Mouse (Mus musculus) mature B cell (primary cell): ENCODE data around the gene Ftsj3.
"Not testable (repeated sequence)": the region's sequence is repeated elsewhere in the genome, so short reads cannot be mapped to it uniquely, and the experiment has no call there.

Source experiments
- in situ Hi-C: fragments of 300-500 bp; cut with MboI; formaldehyde crosslinking; loops from 2 replicates; pipeline ENCODE4 v1.14.3; 2019

The Ftsj3 gene

DNA sequence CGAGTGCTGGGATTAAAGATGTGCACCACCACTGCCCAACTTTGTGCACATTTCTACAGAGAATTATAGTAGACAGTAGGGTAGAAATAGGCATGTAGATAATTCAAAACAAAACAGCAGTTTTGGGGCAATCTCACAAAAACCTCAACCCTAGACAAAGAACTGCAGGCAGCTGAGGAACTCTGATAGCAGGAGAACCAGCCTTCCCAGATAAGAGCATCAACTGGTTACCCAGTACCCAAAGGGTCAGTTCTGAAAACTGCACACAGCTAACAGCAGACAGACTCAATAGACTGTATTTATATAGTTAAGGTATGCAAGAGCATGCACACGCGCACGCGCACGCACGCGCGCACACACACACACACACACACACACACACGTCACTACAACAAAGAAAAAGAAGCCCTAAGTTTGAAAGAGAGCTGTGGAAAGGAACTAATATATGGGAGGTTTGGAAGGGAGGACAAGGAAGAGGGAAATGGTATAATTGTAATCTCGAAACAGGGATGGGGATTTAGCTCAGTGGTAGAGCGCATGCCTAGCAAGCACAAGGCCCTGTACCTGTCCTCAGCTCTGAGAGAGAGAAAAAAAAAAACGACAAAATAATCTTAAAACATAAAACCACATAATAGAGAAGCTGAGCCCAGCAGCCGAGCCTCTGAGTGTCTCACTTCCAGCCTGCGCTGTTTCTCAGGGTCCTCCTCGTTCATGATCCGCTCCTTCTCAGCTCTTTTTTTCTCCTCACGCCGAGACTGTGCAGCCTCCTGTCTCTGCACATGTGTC lies 54.3 kb downstream of the Ftsj3 start:
- in situ Hi-C loops = no loop called here

- in situ Hi-C loops = no loop called here
These were observed 55.1 kb downstream of the Ftsj3 start for GRCm38 (mm10) chr11:106200756-106201155.

- in situ Hi-C loops = not testable (repeated sequence)
These were observed 55.9 kb downstream of the Ftsj3 start for GRCm38 (mm10) chr11:106199997-106200396.
